Mouse (Mus musculus): ENCODE measurements around the gene Pgc.

- TF ChIP-seq CTCF (IDR thresholded peaks at IDR 0.05; ENCODE audit: extremely low read depth, insufficient read depth, insufficient read length, insufficient replicate concordance) (no peak), POLR2A (IDR thresholded peaks at IDR 0.05; ENCODE audit: low read depth, low read length) (no peak)
Observed at GRCm38 (mm10) chr17:47688608-47689575, 37.8 kb upstream of the Pgc start, which contains the start of gene Frs3.

Measured in spleen, adult 2 months (tissue).